Comparison of ENCODE assay signal across 21 mouse cellular contexts in the genomic region with DNA sequence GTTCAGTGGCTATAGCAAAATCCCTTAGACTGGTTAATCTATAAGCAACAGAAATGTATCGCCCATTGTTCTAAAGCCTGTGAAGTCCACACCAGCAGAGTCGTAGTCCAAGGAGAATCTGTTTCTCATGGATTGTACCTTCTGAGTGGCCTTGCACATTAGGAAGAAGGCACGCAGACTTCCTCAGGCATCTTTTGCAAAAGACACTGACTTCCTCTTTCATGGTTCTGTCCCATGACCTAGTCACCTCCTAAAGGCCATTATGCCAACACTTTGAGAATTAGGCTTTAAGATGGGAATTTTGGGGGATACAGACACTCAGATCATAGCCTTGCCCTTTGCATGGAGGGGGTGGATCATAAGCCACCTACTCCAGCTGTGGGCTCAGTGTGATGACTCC. TPM values are rescaled to one million over a fixed set of nuclear protein-coding genes. Genes with fewer than 3 reads are reported as not detected.
"Had no signal": no experiment of that assay in that cellular context is flagged by ENCODE, and none has a peak within 500 bp of the region (broad histone marks: within the 10 kb centered on the region; RNA-seq: fewer than 3 reads in every experiment).

No protein-coding gene starts in this region.

- ATAC-seq: inflammation-experienced regulatory T-cells, adult 6 months; intestine, embryonic 16.5 days; lung, postnatal 0 days had no signal

- H3K9me3 ChIP-seq: limb, embryonic 10.5 days; limb, embryonic 13.5 days; liver, embryonic 15.5 days; neural tube, embryonic 13.5 days; stomach, embryonic 15.5 days had no signal

- DNase-seq: kidney, adult 18-20 months; kidney, adult 9 months; kidney, postnatal 14 days; kidney, postnatal 4 days; liver; lung, embryonic 14.5 days; midbrain, embryonic 14.5 days; retina, postnatal 1 day; right cerebral cortex, postnatal 25 days; spleen, adult 18-20 months; thymus, postnatal 25 days had no signal

- H3K4me1 ChIP-seq: limb, embryonic 10.5 days; liver, embryonic 15.5 days; megakaryocyte, embryonic 14.5 days; neural tube, embryonic 13.5 days; stomach, embryonic 15.5 days had no signal

- H3K9ac ChIP-seq: limb, embryonic 13.5 days; liver, embryonic 15.5 days; lung, embryonic 14.5 days; neural tube, embryonic 13.5 days; stomach, embryonic 15.5 days had no signal

- H3K4me3 ChIP-seq: limb, embryonic 10.5 days; limb, embryonic 13.5 days; liver, embryonic 15.5 days; megakaryocyte, embryonic 14.5 days; neural tube, embryonic 13.5 days; stomach, embryonic 15.5 days had no signal

- H3K27me3 ChIP-seq: limb, embryonic 13.5 days; liver, embryonic 15.5 days; neural tube, embryonic 13.5 days; stomach, embryonic 15.5 days had no signal

- H3K36me3 ChIP-seq: limb, embryonic 10.5 days; limb, embryonic 13.5 days; liver, embryonic 15.5 days; neural tube, embryonic 13.5 days; stomach, embryonic 15.5 days had no signal

- H3K4me2 ChIP-seq: limb, embryonic 13.5 days; liver, embryonic 15.5 days; lung, embryonic 14.5 days; midbrain, embryonic 11.5 days; neural tube, embryonic 13.5 days; stomach, embryonic 15.5 days had no signal

- H3K27ac ChIP-seq: limb, embryonic 10.5 days; limb, embryonic 13.5 days; liver, embryonic 15.5 days; neural tube, embryonic 13.5 days; stomach, embryonic 15.5 days had no signal

RNA-seq across cellular contexts. Expression of gene Kcnk13, which starts 48.5 kb away (rescaled TPM):
- polyA plus RNA-seq: inflammation-experienced regulatory T-cells, adult 6 months had no signal
